Mouse (Mus musculus) cerebellum, postnatal 10 days (tissue): ENCODE data around the gene Gpr142.

Experiments used
- DNase-seq, 2 experiments: peaks; one replicate each; pipeline ENCODE4 v3.0.0; 2021; ENCODE audit warnings: mixed read lengths in 2 of 2

The Gpr142 gene

GRCm38 (mm10) chr11:114844464-114845220, 45.9 kb downstream of the Gpr142 start:
- no peak for DNase-seq

DNA sequence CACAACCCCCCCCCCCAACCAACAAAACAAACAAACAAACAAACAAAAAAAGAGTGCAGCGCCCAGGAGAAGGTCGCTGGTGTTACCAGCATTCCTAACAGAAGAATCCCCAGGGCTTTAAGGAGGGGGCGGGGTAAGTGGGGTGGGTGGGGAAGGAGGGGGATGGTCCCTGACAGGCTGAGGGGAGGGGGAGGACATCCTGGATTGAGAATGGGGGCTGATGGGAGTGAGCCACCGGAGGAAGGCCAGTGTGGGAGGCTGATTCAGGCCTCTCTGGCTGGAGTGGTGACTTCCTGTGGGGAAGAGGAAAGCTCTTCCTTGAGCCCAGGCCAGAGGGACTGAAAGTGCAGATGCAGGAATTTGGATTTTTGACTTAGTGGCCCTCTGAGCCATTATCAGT, 47.6 kb downstream of the Gpr142 start:
- DNase-seq, result no peak

DNA sequence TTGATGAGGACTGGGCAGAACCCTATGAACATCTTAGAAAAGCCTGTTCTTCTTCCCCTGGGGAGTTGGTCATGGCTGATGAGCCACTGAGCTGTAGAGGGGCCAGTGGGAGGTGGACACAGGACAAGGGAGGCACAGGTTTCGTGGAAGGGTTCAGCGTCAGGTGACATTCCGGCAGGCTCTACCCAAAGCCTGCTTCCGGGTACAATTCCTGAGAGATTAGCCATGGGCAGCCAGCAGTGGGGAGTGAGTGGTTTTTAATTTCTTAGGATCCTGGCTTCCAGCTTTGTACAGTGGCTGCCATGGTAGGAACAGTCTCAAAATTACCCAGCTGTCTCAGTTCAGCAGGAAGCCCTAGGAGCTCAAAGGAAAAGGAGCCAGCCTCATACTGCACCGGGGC, 48.3 kb downstream of the Gpr142 start:
- no peak for DNase-seq

DNA sequence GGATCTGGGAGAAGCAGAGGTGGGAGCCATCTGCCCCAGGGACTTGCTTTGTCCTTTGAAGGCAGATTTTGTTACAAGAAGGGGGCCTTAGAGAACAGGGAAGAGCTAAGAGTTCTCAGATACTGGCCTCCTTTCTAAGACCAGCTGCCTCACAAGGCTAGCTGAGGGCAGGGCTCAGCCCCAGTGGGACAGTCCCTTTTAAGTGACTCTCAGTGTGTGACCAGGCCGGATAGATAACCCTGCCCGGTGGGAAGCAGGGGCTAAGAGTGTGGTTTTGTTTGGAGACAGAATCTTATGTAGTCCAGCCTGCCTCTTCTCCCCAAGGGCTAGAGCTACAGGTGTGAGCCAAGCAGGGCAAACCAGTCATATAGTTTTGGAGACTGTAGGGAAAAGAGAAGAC, 50.8 kb downstream of the Gpr142 start:
- DNase-seq, result no peak

- no peak for DNase-seq
Measured at GRCm38 (mm10) chr11:114850066-114850451, 51.3 kb downstream of the Gpr142 start.

GRCm38 (mm10) chr11:114850452-114851268, 51.9 kb downstream of the Gpr142 start, which contains the start of gene Gprc5c:
TSS of gene Gprc5c (plus strand) at chr11:114851152.
- peak; percentile 74 to 80 for DNase-seq

GRCm38 (mm10) chr11:114851269-114851607, 52.5 kb downstream of the Gpr142 start:
- DNase-seq, result peak; percentile 90 to 95

DNA sequence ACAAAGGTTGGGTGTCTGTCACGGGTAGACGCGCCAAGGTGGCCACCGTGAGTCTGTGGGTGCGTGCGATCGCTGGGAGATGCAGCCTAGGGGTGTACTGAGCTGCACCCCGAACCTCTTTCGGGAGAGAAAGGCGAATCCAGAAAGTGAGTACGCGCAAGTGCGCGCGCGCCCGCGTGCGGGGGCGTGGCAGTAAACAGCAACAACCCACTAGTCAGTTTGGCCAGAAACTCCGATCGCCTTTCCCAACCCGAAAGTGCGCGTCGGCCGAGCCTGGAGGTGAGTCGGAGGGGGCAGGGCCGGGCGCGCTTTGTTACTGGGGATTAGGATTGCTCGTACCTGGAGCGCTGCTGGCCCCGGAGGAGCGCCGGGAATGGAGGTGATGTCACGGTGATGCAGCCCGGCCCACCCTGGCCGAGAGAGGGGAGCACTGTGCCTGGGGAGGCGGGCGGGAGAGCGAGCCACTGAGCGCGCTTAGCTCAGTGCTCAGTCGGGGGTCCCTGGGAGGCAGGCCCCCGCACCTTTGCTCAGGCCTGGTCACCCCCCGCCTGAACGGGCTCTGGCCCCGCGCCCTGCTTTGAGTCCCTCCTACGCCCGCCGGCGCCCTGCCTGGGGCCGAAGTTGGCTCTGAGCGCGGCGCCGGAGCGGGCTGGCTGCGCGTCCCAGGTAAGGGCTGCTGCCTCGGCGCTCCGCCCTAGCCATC, 53.0 kb downstream of the Gpr142 start:
- DNase-seq, result peak; percentile 85 to 89

GRCm38 (mm10) chr11:114852311-114853173, 53.8 kb downstream of the Gpr142 start:
- DNase-seq, result peak in 1 of 2 experiments; percentile 55

DNA sequence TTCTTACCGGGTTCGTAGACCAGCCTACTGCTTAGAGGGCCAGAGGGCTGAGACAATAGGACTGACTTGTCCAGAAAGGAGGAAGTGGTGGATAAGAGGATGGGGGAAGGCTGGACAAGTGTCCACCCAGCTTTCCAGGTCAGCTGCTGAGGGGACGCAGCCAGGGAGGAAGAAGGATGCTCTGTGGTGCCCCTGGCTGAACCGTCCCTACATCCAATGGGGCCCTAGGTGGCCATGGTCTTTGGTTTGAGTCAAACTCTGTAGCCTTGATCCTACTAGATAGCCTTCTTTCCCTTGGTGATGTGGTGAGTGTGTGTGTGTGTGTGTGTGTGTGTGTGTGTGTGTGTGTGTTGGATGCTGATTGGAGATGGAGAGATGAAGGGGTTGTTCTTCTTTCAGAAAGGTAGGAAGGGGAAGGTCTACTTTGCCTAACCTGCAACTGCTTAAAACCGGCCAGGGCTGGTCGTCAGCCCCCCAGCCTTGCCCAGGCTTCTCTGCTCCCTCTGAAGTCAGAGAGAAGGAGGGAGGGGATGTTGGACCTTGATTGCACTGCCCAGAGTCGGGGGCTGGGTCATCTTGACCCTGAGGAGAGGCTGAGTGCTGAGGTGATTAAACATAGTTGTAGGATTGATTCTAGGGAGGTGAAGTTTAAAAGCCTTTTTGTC, 54.6 kb downstream of the Gpr142 start:
- DNase-seq, result no peak

- DNase-seq, result no peak
Measured at GRCm38 (mm10) chr11:114854581-114854980, 55.9 kb downstream of the Gpr142 start.

- no peak for DNase-seq
Measured at GRCm38 (mm10) chr11:114856125-114856524, 57.4 kb downstream of the Gpr142 start.
